Mouse (Mus musculus) liver, embryonic 16.5 days (tissue): ENCODE measurements around the gene Zbtb38. TPM values are rescaled to one million over a fixed set of nuclear protein-coding genes. Genes with fewer than 3 reads are reported as not detected.
"Not testable (repeated sequence)": the region's sequence is repeated elsewhere in the genome, so short reads cannot be mapped to it uniquely, and the experiment has no call there.

Experiments
- ATAC-seq: fragments of 200-750 bp; cut with Nextera tagmentation; 2 replicates; pipeline ENCODE4 v1.8.0; 2017; ENCODE audit warnings: low read depth, mild to moderate bottlenecking, moderate number of reproducible peaks, moderate library complexity
- H3K27ac ChIP-seq: fragments of 300-500 bp; sonication (generic); 2 replicates; pipeline ENCODE4 v1.5.1; 2014; ENCODE audit warnings: mild to moderate bottlenecking, low read length
- H3K27me3 ChIP-seq: fragments of 300-500 bp; sonication (generic); 2 replicates; pipeline ENCODE4 v1.6.1; 2014; ENCODE audit warnings: low read depth, low read length, mixed read lengths; ENCODE audit not compliant: control insufficient read depth, insufficient read depth
- H3K36me3 ChIP-seq: fragments of 300-500 bp; sonication (generic); 2 replicates; pipeline ENCODE4 v1.6.1; 2014; ENCODE audit warnings: mild to moderate bottlenecking; ENCODE audit not compliant: control insufficient read depth, insufficient read depth
- H3K4me1 ChIP-seq: fragments of 300-500 bp; sonication (generic); 2 replicates; pipeline ENCODE4 v1.6.1; 2014; ENCODE audit warnings: low read depth, low read length, mixed read lengths; ENCODE audit not compliant: control insufficient read depth
- H3K4me2 ChIP-seq: fragments of 300-500 bp; sonication (generic); 2 replicates; pipeline ENCODE4 v1.6.1; 2014; ENCODE audit warnings: low read depth, low read length, mixed read lengths
- H3K4me3 ChIP-seq: fragments of 300-500 bp; sonication (generic); 2 replicates; pipeline ENCODE4 v1.5.1; 2014; ENCODE audit warnings: low read depth, mild to moderate bottlenecking, low read length
- H3K9ac ChIP-seq: fragments of 300-500 bp; sonication (generic); 2 replicates; pipeline ENCODE4 v1.6.1; 2014; ENCODE audit warnings: low read depth, low read length
- H3K9me3 ChIP-seq: fragments of 300-500 bp; sonication (generic); replicated peaks from 2 replicates; pipeline ENCODE4 v1.6.1; 2016; ENCODE audit warnings: low read length; ENCODE audit not compliant: control insufficient read depth
- WGBS: fragments of 180-500 bp; shearing (Covaris S2); extraction: QIAGEN DNeasy Blood & Tissue Kit; methylation state at CpG from one replicate; pipeline ENCODE4 v1.1.7; 2014; ENCODE audit not compliant: insufficient replicate concordance; 5-methylcytosine and 5-hydroxymethylcytosine counted together
- polyA plus RNA-seq: library from polyadenylated mRNA; unstranded; fragments of >200 nt; fragmentation: Nextera tagmentation; extraction: Ambion mirVana; gene quantifications from 2 replicates; pipeline ENCODE4 v1.2.1, GENCODE M21; 2015

Zbtb38 gene
- polyA plus RNA-seq, 1 experiment from 2014 or later, result 5.3 TPM

DNA sequence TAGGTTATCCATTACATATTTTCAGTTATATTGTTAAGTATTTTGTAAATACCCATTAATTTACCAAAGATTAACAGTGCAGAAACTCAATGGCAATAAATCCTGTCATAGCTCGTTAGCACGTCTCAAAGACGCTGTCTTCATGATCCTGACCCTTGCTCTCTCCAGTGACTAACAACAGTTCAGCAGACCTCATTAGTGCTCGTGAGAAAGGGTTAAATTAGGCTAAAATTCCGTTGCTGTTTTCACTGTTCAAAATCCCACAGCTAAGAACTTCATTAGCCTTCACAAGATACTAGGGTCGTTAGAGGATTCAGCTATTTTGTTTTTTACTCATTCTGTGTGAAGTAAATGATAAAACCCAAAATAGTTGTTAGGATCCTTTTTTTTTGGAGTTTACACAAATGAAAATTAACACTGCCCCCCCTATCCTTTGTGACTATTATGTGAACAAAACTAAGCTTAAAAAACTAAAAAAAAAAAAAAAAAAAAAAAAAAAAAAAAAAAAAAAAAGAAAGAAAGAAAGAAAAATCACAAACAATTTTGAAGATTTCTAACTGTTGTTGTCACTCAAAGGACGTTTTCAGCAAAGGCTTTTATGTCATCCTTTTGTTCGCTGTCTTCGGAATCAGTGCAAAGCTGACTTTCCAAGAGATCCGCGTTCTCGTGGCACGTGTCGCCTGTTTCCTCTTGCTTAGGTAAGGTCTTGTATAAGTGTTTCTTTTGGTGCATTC, 67.6 kb downstream of the Zbtb38 start:
- Histone ChIP-seq H3K9ac (no peak overlapping the region), H3K4me1 (no peaks in the 10 kb centered on the region), H3K4me2 (no peak overlapping the region), H3K27ac (no peak overlapping the region), H3K27me3 (no peaks in the 10 kb centered on the region), H3K4me3 (no peak overlapping the region), H3K9me3 (no peaks in the 10 kb centered on the region), H3K36me3 (peaks cover 13% of the 10 kb centered on the region)
- WGBS, result 78% methylated on average over 14 of the region's 14 CpGs
- ATAC-seq, result no peak

DNA sequence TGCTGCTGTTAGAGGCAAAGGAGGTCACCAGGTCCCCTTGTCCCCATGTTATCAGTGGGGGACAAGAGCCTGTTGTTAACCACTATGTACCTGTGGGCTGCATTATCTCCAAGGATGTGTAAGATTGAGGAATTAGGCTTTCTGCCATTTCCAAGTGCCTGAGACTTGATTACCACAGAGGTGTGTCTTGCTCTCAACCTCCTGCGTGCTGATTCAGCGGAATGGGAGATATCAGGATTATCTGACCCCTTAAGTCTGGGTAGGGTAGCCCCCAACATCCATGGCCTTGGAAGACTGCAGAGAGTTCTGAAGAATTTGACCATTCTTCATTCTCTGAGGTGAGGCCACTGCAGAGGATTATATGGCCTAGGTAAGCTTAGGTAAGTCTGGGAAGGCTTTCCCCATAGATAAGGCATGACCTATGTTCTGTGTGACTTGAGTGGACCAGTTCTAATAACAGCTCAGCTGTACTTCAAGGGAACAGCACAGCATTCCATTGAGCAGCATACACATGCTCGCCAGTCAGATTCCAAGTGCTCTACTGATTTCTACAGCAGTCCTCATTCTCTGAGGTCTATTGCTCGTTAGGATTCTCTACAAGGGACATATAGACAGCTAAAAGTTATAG, 68.4 kb downstream of the Zbtb38 start:
- H3K36me3 ChIP-seq, result peaks cover 13% of the 10 kb centered on the region
- 65% methylated on average over 4 of the region's 4 CpGs for WGBS
- no peak overlapping the region for H3K4me3 ChIP-seq
- ATAC-seq, result no peak
- H3K9ac ChIP-seq, result no peak overlapping the region
- no peak overlapping the region for H3K4me2 ChIP-seq
- no peaks in the 10 kb centered on the region for H3K27me3 ChIP-seq
- H3K9me3 ChIP-seq, result no peaks in the 10 kb centered on the region
- H3K4me1 ChIP-seq, result no peaks in the 10 kb centered on the region
- no peak overlapping the region for H3K27ac ChIP-seq

GRCm38 (mm10) chr9:96678611-96679010, 74.0 kb downstream of the Zbtb38 start:
- H3K36me3 ChIP-seq, result no peaks in the 10 kb centered on the region
- H3K9ac ChIP-seq, result no peak overlapping the region
- no peak overlapping the region for H3K4me2 ChIP-seq
- ATAC-seq, result no peak
- no peaks in the 10 kb centered on the region for H3K9me3 ChIP-seq
- H3K4me3 ChIP-seq, result no peak overlapping the region
- no peaks in the 10 kb centered on the region for H3K27me3 ChIP-seq
- H3K4me1 ChIP-seq, result no peaks in the 10 kb centered on the region
- no peak overlapping the region for H3K27ac ChIP-seq
- 51% methylated on average over 5 of the region's 5 CpGs for WGBS

GRCm38 (mm10) chr9:96677711-96678110, 74.9 kb downstream of the Zbtb38 start:
- not testable (repeated sequence) for ATAC-seq, H3K4me3 ChIP-seq, H3K27me3 ChIP-seq, H3K9me3 ChIP-seq, H3K4me1 ChIP-seq, H3K27ac ChIP-seq, H3K9ac ChIP-seq, H3K36me3 ChIP-seq, H3K4me2 ChIP-seq
- WGBS, result 61% methylated on average over 5 of the region's 5 CpGs

DNA sequence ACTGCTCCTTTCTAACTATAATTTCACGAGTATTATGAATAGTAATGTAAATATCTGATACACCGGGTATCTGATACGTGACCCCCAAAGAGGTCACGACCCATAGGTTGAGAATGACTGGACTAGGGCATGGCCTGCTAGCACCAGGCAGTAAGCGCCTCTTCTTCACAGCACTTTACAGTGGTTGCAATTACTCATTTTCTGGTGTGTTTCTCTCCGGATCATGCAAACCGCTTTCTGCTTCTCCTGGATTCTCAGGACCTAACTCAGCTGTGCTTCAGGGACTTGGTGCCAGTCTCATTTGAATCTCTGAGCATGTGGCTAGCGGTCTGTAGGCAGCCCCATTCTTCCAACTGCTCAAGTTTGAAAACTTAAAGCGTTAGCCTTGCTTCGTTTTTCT, 76.0 kb downstream of the Zbtb38 start:
- Histone ChIP-seq H3K9me3 (no peaks in the 10 kb centered on the region), H3K4me1 (no peaks in the 10 kb centered on the region), H3K9ac (no peak overlapping the region), H3K36me3 (no peaks in the 10 kb centered on the region), H3K27ac (no peak overlapping the region), H3K4me2 (no peak overlapping the region), H3K4me3 (no peak overlapping the region), H3K27me3 (no peaks in the 10 kb centered on the region)
- ATAC-seq, result no peak
- WGBS, result 66% methylated on average over 10 of the region's 10 CpGs

GRCm38 (mm10) chr9:96675763-96676640, 76.6 kb downstream of the Zbtb38 start:
- Histone ChIP-seq H3K4me1 (no peaks in the 10 kb centered on the region), H3K27me3 (no peaks in the 10 kb centered on the region), H3K9ac (no peak overlapping the region), H3K27ac (no peak overlapping the region), H3K9me3 (no peaks in the 10 kb centered on the region), H3K36me3 (no peaks in the 10 kb centered on the region), H3K4me2 (no peak overlapping the region), H3K4me3 (no peak overlapping the region)
- no peak for ATAC-seq
- 71% methylated on average over 8 of the region's 8 CpGs for WGBS

- Histone ChIP-seq H3K9ac (no peak overlapping the region), H3K4me2 (no peak overlapping the region), H3K36me3 (no peaks in the 10 kb centered on the region), H3K4me1 (no peaks in the 10 kb centered on the region), H3K4me3 (no peak overlapping the region), H3K9me3 (no peaks in the 10 kb centered on the region), H3K27ac (no peak overlapping the region), H3K27me3 (no peaks in the 10 kb centered on the region)
- no peak for ATAC-seq
- WGBS, result 31% methylated on average over 5 of the region's 5 CpGs
Observed at GRCm38 (mm10) chr9:96675071-96675762, 77.4 kb downstream of the Zbtb38 start.

DNA sequence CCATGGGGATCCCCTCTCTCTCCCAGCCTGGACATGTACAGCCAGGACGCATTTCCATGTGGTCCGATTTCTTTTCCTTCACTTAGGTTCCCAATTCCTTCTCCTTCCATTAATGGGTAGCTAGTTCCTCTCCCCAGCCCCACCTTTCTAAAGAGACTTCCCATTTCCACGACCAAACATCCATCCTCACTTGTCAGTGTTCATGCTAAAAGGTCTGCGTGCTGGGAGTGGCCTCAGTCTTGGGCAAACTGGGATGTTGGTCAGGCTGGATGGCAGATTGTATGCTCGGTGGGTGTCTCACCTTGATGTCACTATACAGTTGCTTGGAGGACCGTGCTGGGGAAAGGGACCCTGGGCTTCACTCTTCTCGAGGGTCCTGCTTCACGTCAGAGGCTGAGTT, 78.3 kb downstream of the Zbtb38 start:
- H3K4me2 ChIP-seq, result no peak overlapping the region
- H3K36me3 ChIP-seq, result no peaks in the 10 kb centered on the region
- WGBS, result 53% methylated on average over 8 of the region's 8 CpGs
- no peak overlapping the region for H3K9ac ChIP-seq
- no peaks in the 10 kb centered on the region for H3K9me3 ChIP-seq
- no peaks in the 10 kb centered on the region for H3K27me3 ChIP-seq
- H3K4me3 ChIP-seq, result no peak overlapping the region
- ATAC-seq, result no peak
- no peaks in the 10 kb centered on the region; the same call in 1 of the 2 replicates for H3K4me1 ChIP-seq
- H3K27ac ChIP-seq, result no peak overlapping the region
